In genomic region chr17:12571316-12571715, GRCm38 (mm10) we compare ENCODE assay signal across 13 mouse cellular contexts. TPM values are rescaled to one million over a fixed set of nuclear protein-coding genes. Genes with fewer than 3 reads are reported as not detected.
DNase-seq lines count a peak whose midpoint lies in the region; ATAC-seq and TF ChIP-seq lines count a peak whose summit lies in the region.
"Had no signal": no experiment of that assay in that cellular context is flagged by ENCODE, and none has a peak within 500 bp of the region (broad histone marks: within the 10 kb centered on the region; RNA-seq: fewer than 3 reads in every experiment).

No protein-coding gene starts in this region.

- ATAC-seq in heart, postnatal 0 days (ENCODE audit: insufficient read depth, low read depth), result peak; percentile 82
- ATAC-seq: CD4-positive, CD25-positive, alpha-beta regulatory T cell, adult 4 months had no signal

- no peaks in the 10 kb centered on the region for H3K36me3 ChIP-seq in heart, postnatal 0 days (replicated peaks; ENCODE audit: control insufficient read depth, insufficient read depth, low read length)
- H3K36me3 ChIP-seq in midbrain, embryonic 10.5 days, result no peaks in the 10 kb centered on the region

- H3K9ac ChIP-seq in heart, postnatal 0 days (replicated peaks; ENCODE audit: low read depth, low read length), result no peak overlapping the region

- no peak overlapping the region for H3K4me3 ChIP-seq in heart, postnatal 0 days (ENCODE audit: low read depth, low read length)
- no peak overlapping the region for H3K4me3 ChIP-seq in midbrain, embryonic 10.5 days

- no peaks in the 10 kb centered on the region for H3K9me3 ChIP-seq in heart, postnatal 0 days (replicated peaks; ENCODE audit: control insufficient read depth, low read length)
- H3K9me3 ChIP-seq in midbrain, embryonic 10.5 days (replicated peaks), result no peaks in the 10 kb centered on the region

- 27% methylated on average over 6 of the region's 6 CpGs for WGBS in heart, postnatal 0 days
- WGBS in midbrain, embryonic 10.5 days, result 89% methylated on average over 6 of the region's 6 CpGs

- no peak overlapping the region for H3K4me2 ChIP-seq in heart, postnatal 0 days (ENCODE audit: low read depth, low read length)

- TF ChIP-seq CTCF in heart, postnatal 0 days (IDR thresholded peaks at IDR 0.05; ENCODE audit: low read depth), result no peak

- H3K27me3 ChIP-seq in heart, postnatal 0 days (ENCODE audit: control insufficient read depth, insufficient read depth, low read length), result no peaks in the 10 kb centered on the region
- no peaks in the 10 kb centered on the region for H3K27me3 ChIP-seq in midbrain, embryonic 10.5 days (ENCODE audit: low read depth, poor library complexity, severe bottlenecking)

- peaks cover 10% of the 10 kb centered on the region; the same call in 1 of the 2 replicates for H3K4me1 ChIP-seq in heart, postnatal 0 days (ENCODE audit: control insufficient read depth, insufficient read depth)
- H3K4me1 ChIP-seq in midbrain, embryonic 10.5 days, result no peaks in the 10 kb centered on the region

- peak overlapping the region; percentile 76 for H3K27ac ChIP-seq in heart, postnatal 0 days (ENCODE audit: low read depth)
- no peak overlapping the region for H3K27ac ChIP-seq in midbrain, embryonic 10.5 days (replicated peaks)
- H3K27ac ChIP-seq: macrophage had no signal

- peak; percentile 82 for TF ChIP-seq EP300 in heart, postnatal 0 days (IDR thresholded peaks at IDR 0.05; ENCODE audit: low read depth)

- peak; percentile 25 for DNase-seq in ovary, postnatal 36 days (ENCODE audit: low spot score)
- DNase-seq in ovary, postnatal 14 days (ENCODE audit: low spot score), result no peak
- DNase-seq in adrenal gland, postnatal 36 days, result peak; percentile 62 to 66
- peak; percentile 69 for DNase-seq in heart, postnatal 0 days (ENCODE audit: low spot score)
- no peak for DNase-seq in midbrain, embryonic 10.5 days (ENCODE audit: low spot score)
- DNase-seq in cerebellum, postnatal 14 days, result no peak
- no peak for DNase-seq in urinary bladder, postnatal 25 days (ENCODE audit: low spot score)
- DNase-seq: cerebellum, adult 9-11 months; midbrain, embryonic 14.5 days; right cerebral cortex, adult 18-20 months had no signal

RNA-seq across cellular contexts. Expression of gene Slc22a2, which starts 12.6 kb away (rescaled TPM):
- under 1 TPM; 0.16 to 0.26 TPM for total RNA-seq in adrenal gland, postnatal 36 days (2021)
- total RNA-seq in heart, postnatal 0 days (2014; rRNA removed; ENCODE audit: low replicate concordance), result not detected in 2 replicates
- polyA plus RNA-seq in heart, postnatal 0 days (2015; fragmentation: Nextera tagmentation; extraction: Ambion mirVana), result not detected in 2 replicates
- polyA plus RNA-seq in midbrain, embryonic 10.5 days (2016; fragmentation: Nextera tagmentation; extraction: Ambion mirVana), result not detected in 2 replicates
- total RNA-seq: liver, adult 2 months had no signal
- polyA plus RNA-seq: liver, adult 2 months; macrophage had no signal

Comparison
In these comparisons a context has a peak if more than half of its experiments do, and no peak if none do; other contexts are left out.
1. DNase-seq: peak in ovary, postnatal 36 days (single experiment), adrenal gland, postnatal 36 days (2 of 2) and heart, postnatal 0 days (single experiment); none in ovary, postnatal 14 days (single experiment), midbrain, embryonic 10.5 days (single experiment), cerebellum, postnatal 14 days (0 of 2) and urinary bladder, postnatal 25 days (single experiment).